Mouse (Mus musculus): ENCODE results near the gene Rasgrp3.

Rasgrp3 gene

DNA sequence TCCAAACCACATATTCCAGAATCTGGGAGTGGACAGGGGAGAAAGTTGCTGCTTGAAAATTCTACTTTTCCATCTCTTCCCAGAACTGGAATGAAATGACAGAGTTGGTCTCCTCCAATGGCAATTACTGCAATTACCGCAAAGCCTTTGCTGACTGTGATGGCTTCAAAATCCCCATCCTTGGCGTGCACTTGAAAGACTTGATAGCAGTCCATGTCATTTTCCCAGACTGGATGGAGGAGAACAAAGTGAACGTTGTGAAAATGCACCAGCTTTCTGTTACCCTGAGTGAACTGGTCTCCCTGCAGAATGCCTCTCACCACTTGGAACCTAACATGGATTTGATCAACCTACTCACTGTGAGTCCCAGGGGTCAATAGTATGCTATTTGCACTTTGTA, 67.3 kb downstream of the Rasgrp3 start:
- ATAC-seq (ENCODE audit: low TSS enrichment) = no peak

DNA sequence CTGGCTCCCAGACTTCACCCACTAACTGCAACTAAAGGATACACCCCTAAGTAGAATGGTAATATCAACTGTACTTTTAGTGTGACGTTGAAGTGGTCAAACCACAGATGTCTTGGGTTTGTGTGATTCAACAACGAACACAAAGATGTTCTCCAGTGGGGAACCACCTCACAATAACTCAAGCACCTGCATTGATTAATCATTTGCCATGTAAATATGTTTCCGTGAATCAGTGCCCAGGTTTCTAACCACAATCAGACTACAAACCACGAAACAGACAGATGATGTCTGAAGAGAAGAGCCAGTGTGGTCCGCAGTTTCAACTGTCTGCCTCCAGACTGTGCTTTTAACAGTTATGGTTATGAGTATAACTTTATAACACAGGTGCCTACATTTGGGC, 69.4 kb downstream of the Rasgrp3 start:
- no peak for ATAC-seq (ENCODE audit: low TSS enrichment)

DNA sequence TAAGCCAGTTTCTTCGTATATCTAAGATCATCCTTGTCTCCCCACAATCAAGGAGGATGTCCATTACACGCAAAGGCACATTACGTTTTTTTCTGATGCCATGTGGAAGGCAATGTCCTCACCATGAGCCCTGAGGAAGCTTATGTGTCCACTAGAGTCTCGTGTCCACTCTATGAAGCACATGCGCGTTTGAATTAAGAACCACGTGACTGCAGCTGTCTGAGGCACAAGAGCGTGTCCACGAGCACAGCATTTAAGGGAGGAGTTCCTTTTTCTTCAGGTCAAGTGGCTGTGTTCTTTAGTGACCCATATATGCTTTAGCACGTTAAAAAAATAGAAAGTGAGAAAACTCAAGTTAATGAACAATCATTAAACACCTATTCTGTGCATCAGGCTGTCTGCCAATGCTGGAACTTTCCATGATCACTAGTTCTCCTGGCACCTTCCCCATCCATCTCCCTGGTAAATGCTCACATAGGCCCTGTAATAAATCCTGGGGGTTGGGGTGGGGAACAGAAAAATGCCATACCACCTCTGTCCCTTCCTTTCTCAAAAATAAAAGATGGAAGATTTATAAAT, 70.5 kb downstream of the Rasgrp3 start:
- no peak for ATAC-seq (ENCODE audit: low TSS enrichment)

DNA sequence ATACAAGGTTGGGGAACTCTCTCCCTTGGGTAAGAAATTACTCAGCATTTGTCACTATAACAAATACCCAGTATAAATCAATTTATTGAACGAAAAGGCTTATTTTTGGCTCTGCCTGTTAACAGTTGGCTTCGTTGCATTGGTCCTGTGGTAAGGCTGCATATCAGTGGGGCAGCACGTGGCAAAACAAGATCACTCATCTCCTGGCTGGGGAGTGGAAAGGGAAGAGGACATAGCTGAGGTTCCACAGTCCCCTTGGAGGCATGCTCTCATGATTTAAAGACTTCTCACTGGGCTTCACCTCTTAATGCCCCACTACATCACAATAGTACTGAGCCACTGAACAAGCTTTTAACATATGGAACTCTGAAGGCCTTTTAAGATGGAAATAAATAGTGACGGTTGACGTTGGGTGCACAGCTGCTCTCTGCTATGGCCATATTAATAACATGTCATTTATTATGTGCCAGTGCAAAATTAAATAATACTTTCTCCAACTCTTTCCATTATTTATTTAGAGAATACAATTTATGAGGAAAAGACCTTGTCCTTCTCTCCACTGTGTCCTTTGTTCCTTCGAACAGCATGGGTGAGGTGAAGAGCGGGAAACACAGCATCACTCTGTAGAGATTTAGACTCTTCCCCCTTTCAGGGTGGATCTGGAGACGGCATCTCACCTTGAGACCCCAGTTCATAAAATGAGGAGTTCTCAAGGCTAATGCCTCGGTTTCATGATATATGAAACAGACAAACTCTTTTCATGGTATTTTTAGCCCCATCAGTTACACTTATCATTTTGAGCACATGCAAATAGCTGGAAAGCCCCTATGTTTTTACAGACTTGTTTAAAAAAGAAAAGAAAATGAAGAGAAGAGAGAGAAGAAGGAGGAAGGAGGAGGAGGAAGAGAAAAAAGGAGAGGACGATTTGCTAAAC, 71.3 kb downstream of the Rasgrp3 start:
- ATAC-seq (ENCODE audit: low TSS enrichment) = no peak

DNA sequence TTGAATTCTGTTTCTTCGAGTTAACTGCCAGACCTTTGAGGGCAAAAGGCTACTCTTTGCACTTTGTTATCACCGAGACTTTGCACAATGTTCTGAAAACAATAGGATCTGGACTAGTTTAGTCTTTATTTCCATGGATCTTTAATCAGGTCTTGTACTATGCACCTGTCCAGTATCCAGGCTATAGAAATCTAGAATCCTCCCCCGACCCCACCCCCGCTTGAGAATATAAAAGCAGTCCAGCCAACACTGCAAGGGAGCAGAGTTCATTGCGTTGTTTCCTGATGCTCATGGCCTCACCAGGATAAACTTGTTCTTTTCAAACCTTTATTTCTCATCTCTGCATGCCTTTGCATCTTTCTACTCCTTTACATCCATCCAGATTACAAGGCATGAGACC, 73.6 kb downstream of the Rasgrp3 start:
- ATAC-seq (ENCODE audit: low TSS enrichment) = no peak

DNA sequence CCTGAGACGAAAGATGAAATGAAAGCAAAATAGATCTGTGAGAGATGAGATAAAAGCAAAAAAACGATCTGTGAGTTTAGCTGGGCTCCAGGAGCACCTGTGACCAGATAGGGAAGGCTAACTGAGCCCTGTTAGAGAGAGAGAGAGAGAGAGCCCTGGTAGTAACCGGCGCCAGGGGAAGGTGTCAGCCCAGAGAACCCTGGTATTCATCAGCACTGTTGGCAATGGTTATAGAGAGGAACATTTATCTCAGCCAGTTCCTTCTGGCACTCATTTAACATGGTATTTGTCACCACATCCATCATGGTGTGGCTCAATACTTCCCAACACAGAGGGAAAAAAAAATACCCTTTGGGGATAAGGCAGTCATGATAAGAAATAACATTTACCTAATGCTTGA, 80.9 kb downstream of the Rasgrp3 start:
- 0 out of 2 replicates have a peak, but pooled peaks have one; percentile 52 for ATAC-seq (ENCODE audit: low TSS enrichment)

DNA sequence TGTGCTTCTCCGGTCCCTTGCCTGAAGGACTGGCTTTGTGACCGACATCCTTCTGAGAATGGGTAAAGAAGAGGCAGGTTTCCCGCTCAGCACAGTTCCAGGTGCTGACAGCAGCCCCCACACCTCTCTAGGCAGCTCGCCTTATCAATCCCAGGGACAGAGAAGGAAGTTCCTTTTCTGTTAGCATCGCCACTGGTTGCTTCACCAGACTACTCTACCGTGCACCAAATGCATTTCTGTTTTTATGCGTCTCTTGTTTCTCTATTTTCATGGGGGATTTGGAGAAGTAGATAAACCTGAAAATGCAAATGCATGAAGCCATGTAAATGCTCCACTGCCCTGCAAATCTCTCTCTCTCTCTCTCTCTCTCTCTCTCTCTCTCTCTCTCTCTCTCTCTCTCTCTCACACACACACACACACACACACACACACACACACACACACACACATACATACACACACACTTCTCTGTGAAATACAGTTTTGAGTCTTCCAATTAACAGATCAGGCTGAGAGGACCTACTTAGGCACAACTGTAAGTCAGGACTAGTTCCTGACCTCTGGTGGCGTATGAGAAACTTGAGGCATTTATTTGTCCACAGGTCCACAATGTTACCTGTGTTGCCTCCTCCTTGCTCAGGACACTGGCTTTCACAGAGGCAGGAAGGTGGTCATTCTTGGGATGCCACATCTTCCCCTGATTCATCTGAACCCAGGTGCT, 82.6 kb downstream of the Rasgrp3 start:
- ATAC-seq (ENCODE audit: low TSS enrichment) = no peak; the same call in 1 of the 2 replicates

DNA sequence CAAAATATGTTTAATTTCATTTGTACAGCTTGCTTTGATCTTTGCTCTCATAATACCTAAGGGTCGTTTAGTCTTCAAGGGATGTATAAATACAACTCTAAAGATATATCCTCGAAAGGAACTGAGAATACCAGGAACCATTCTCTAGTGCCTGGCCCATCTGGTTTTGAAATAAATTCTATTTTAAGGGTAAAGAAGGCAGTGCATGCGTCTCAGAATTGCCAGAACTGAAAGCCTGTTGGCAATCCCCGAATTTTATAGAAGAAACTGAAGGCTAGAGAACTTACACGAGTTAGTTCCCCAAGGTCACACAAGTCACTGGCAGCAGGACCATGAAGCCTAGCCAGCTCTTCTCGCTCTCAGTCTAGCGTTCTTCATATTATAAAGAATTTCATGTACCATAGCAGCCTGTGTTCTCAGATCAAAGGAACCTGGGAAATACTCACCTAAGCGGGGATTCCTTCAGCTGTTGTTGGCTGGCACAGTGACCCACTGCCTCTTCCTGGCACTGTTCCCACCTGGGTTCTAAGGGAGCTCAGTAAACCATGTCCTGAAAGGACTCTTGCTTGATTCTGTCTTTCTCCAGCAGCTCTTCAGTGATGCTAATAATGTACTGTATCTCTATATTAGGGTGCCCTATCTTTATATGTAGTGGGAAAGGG, 83.7 kb downstream of the Rasgrp3 start:
- ATAC-seq (ENCODE audit: low TSS enrichment) = peak; percentile 75

DNA sequence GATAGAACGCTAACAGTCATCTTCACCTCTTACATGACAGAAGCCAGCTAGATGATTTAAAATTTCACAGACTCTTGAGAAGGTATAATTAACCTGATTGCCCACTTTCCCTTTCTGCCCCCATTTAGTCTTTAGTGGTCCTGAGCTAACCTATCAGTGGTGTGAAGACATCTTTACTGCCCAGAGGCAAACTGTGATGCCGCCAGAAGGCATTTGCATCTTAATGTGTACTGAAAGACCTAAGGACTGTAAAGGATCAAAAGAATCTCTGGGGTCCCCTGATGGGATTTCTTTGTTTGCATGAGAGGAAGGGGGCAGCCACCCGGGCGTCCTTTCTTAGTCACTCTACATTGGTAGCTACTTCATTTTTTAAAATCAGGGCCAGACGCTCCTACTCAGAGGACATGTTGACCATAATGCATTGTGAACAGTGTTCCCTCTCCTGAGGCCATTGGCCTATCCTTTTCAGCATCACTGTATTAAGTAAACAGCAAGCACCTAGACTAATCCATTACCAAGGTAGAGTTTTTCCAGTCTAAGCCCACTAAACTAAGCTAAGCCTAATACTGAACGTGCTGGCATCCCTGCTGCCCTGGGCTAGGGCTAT, 85.6 kb downstream of the Rasgrp3 start:
- no peak for ATAC-seq (ENCODE audit: low TSS enrichment)

DNA sequence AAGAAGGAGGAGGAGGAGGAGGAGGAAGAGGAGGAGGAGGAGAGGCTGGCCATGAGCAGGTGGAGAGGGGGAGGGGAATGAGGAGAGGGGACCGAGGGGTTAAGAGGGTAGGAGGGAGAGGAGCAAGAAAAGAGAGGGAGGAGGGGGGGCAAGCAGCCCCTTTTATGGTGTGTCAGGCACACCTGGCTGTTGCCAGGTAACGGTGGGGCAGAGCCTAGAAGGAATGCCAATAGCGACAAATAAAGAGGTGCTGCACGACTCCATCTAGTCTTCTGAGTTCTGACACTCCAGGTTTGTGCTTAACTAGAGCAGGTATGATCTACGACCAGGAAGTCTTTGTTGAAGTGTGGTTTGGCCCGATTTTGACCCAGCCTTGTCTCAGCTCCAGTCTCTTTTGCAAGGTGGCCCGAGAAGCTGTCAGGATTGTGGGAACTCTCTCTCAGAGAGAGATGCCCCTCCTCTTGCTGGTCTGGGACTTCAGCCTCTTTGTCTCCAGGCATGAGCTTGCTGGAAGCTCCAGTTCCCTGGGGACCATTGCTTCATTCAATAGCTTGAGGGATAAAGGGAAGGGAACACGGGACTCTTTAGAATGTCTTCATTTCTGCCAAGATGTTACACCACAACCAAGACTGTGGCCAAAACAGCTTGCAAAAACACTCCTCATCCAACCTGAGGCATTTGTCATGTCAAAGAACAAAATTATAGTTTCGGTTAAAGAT, 86.8 kb downstream of the Rasgrp3 start:
- no peak for ATAC-seq (ENCODE audit: low TSS enrichment)

DNA sequence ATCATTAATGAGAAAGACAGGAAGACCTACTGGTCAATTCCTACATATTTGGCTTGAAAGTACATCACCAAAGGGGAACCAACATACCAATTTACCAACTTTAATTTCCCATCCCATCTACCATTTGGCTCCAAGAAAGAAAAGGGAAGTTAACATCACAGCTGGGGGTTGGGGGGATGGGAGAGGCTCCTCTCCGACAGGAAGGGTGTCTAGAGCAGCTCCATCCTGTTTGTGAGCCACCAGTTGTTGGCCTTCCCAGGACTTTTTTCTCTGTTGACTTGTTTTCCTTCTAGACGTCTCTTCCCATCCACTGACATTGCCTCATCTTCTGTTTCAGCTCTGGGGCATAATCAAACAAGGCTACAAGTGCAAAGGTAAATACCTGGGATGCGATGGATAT, 88.1 kb downstream of the Rasgrp3 start:
- ATAC-seq (ENCODE audit: low TSS enrichment) = no peak

DNA sequence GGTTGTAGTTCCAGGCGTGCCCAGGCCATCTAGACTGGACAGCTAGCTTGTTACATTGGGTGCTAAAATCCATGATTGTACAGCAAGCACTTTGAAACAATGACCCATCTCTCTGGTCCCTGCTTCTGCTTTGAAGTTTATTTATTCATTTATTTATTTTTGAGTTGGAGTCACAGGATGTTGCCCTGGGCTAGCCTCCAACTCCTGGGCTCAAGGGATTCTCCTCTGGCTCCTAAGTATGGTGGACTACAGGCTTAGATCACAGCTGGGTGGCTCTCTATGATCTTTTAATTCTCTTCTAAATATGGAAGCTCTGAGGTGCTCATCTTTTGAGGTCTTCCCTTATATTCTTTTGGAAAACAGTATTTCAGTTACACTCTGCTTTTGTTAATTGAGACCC, 90.7 kb downstream of the Rasgrp3 start:
- ATAC-seq (ENCODE audit: low TSS enrichment) = no peak

DNA sequence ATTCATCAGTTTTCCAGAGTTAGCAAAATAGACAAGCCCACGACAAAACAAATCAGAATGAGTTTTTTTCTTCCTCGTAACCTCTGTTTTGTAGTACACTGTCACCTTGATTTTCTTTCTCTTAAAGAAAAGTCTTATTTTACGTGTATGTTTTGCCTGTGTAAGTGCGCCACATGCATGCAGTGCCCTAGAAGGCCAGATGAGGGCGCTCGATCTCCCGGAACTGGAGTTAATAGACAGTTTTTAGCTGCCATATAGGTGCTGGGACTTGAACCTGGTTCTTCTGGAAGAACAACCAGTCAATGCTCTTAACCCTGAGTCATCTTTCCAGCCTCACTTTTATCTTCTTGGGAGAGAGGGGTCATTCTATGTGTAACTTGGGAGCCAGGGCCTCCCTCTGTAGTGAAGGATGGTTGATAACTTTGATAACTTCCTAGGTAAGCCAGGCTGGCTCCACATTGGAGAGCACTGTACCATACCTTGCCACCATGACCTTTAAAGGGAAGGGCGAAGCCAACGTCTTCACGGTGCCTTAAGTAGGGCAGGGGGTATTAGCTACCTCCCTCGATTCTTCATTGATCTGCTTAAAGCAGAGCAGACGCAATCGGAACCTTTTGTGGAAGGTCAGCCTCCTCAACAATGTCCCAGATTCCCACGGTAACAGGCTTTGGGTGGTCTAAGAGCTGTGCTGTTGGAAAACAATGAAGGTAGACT, 93.7 kb downstream of the Rasgrp3 start:
- no peak for ATAC-seq (ENCODE audit: low TSS enrichment)

DNA sequence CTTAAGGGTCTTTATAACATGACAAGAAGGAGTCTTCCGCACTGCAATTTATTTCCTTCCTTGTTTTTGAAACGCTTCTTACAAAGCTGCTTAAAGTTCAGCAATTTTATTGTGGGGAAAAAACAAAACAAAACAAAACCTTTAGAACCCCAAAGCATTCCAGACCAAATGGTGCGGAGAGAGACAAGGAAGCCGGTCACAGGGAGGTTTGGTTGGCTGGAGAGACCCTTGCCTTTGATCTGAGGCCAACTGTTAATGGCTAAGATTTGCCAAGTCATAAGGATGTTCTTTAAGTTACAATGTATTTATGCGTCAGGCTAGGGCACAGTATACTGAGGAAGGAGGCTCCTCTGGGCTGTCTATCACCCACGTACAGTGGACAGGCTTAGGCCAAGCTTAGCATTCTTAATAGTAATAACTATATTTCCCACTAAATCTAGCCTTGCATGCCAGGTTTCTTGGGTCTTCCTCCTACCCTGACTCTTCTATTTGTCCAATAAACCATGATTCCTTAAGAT, 96.8 kb downstream of the Rasgrp3 start:
- ATAC-seq (ENCODE audit: low TSS enrichment) = no peak

DNA sequence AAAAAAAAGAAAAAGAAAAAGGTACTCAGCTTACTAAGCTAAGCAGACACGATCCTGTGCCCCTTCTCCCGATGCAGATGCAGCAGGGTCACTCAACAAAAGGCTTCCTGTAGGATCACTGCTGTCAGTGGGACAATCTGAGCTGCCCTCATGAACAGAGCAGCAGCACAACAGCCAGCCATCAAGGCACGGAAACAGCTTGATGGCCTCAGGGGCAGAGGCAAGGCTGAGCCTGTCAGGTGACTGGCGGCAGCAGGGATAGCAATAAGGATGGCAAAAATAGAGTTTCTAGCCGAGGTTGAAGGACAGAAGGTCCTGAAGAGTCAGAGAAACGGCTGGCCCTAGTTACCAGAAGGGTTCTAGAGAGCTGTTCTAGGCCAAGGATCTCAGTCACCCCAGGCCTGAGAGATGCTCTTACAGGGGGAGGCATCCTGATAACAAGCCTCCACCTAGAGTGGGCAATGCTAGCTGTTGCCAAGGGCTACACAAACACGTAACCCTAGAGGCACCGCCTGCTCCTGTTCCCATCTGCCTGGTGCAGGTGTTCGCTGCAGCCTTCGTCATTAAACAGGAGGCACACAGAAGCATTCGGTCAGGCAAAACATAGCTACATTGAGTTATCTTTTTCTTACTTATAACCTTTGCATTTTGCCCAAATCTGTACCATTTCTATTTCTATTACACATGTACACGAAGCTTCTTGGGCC, 98.8 kb downstream of the Rasgrp3 start:
- ATAC-seq (ENCODE audit: low TSS enrichment) = no peak

DNA sequence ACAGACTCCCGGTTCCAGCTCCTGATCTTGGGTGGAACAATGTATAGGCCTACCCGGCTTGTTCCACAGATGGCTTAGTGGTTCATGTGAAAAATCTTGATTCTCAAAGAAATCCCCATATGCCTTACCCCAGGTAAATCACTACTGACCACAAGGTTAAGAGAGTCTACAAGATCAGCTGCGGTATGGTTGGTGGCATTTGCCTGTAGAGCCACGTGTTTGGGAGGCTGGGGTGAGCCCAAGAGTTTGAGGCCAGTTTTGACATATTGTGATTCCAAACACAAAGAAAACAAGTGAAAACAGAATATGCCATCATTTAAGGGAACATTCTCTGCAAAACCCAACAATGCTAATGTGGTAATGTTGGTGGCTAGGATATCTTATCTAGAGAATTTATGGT, 99.9 kb downstream of the Rasgrp3 start:
- no peak for ATAC-seq (ENCODE audit: low TSS enrichment)

DNA sequence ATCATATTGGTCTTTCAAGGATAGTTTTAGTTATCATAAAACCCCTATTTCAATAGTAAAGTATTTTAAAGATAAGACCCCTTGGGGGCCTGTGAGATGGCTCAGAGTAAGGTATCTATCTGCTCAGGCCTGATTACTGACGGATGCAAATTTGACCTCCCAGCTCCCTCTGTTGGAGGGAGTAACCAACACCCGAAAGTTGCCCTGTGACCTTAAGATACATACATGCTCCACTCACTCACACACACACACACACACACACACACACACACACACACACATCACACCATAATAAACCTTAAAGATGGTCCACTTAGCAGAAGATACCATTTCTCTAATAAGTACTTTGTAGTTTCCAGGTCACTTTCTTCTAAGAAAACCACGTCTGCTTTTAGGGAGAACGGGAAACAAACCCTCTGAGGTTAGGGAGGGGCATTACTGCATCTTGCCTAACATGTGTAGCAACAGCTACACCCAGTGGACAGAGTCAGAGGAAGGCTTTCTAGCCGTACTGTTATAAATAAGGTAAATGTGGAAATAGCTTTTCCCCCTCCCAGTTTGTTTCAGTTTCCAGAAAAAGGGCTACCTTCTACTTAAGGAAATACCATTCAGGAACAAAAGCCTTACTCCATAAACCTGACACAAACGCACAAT, 100.8 kb downstream of the Rasgrp3 start:
- peak; percentile 95 for ATAC-seq (ENCODE audit: low TSS enrichment)

DNA sequence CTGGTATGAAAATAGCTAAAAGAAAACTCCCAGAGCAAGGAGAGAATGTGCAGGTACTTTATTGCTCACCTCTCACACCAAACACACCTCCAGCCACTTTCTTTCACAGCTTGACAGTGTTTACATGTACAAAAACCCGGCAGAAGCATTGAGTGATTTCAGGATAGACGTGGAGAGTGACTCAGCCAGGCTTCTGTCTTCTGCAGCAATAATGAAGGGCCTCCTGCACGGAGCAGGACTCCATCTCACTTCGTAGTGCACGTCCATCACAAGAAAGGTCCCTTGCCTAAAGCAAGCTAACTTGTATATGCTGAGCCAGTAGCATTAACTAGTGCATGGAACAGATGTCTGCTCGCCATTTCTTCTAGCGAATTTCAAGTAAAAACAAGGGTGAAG, 101.4 kb downstream of the Rasgrp3 start:
- ATAC-seq (ENCODE audit: low TSS enrichment) = peak; percentile 54

DNA sequence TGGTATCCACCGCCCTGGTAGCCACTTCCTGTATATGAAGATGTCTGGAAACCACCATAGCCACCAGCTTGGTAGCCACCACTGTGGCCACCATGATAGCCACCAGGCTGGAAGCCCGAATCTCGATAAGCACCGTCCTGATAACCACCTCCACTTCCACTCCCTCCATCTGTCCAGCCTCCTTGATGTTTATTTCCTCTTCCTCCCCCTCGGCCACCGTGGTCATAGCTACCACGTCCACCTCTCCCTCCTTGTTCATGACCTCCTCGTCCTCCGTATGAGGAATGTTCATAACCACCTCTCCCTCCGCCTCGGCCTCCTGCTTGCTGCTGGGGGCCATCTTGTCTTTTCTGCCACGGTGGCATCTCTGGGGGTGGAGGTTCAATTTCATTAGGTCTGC, 102.7 kb downstream of the Rasgrp3 start:
- ATAC-seq (ENCODE audit: low TSS enrichment) = no peak

All from frontal cortex, adult (tissue).